17 mouse cellular contexts compared by ENCODE assay signal in the genomic region with DNA sequence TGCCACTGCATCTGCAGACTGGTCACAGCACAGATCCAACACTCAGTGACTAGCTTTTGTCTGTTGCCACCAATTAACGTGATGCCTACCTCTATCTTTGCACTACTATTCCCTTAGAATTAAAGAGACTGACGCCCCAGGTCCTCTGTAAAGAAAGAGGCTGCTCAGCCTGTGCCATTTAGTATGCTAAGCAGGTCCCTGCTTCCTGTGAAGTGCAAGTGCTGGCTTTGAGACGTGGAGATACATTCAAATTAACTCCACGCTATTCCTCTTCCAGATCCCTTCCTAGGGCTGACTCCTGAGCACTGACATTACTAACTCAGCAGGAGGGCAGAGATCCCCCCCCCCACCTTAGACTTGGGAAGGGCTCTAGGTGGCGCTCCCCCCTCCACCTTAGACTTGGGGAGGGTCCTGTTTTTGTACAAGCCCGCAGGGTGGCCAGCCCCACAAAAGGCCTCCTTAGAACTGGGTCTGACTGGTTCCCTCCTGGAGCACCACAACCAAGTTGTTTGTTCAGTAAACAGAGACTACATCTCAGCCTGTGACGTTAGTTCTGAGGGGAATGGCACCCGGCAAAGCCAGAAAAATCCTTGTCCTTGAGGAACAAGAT.
DNase-seq lines count a peak whose midpoint lies in the region; ATAC-seq lines count a peak whose summit lies in the region.
"Had no signal": no experiment of that assay in that cellular context is flagged by ENCODE, and none has a peak within 500 bp of the region (broad histone marks: within the 10 kb centered on the region; RNA-seq: fewer than 3 reads in every experiment).

No protein-coding gene starts in this region.

- no peak overlapping the region for H3K4me3 ChIP-seq in forebrain, embryonic 13.5 days
- H3K4me3 ChIP-seq in hindbrain, embryonic 14.5 days (replicated peaks; ENCODE audit: low read length), result no peak overlapping the region
- no peak overlapping the region for H3K4me3 ChIP-seq in midbrain, embryonic 15.5 days
- H3K4me3 ChIP-seq: embryonic facial prominence, embryonic 12.5 days; intestine, embryonic 15.5 days; limb, embryonic 12.5 days had no signal

- H3K36me3 ChIP-seq in forebrain, embryonic 13.5 days (ENCODE audit: poor library complexity, severe bottlenecking), result no peaks in the 10 kb centered on the region
- no peaks in the 10 kb centered on the region for H3K36me3 ChIP-seq in hindbrain, embryonic 14.5 days (replicated peaks; ENCODE audit: control insufficient read depth, insufficient read depth)
- no peaks in the 10 kb centered on the region for H3K36me3 ChIP-seq in midbrain, embryonic 15.5 days (replicated peaks)
- H3K36me3 ChIP-seq: embryonic facial prominence, embryonic 12.5 days; intestine, embryonic 15.5 days; limb, embryonic 12.5 days had no signal

- no peak overlapping the region; the same call in 1 of the 2 replicates for H3K9ac ChIP-seq in forebrain, embryonic 13.5 days
- no peak overlapping the region for H3K9ac ChIP-seq in hindbrain, embryonic 14.5 days
- H3K9ac ChIP-seq in midbrain, embryonic 15.5 days, result no peak overlapping the region
- H3K9ac ChIP-seq: embryonic facial prominence, embryonic 12.5 days; intestine, embryonic 15.5 days; limb, embryonic 12.5 days had no signal

- DNase-seq in ES-CJ7 (ENCODE audit: low read depth, low spot score), result peak; percentile 68
- DNase-seq in hindbrain, embryonic 14.5 days (ENCODE audit: low spot score), result peak; percentile 67
- no peak for DNase-seq in spleen, postnatal 36 days (ENCODE audit: low spot score in 2 of 2)
- no peak for DNase-seq in left cerebral cortex, postnatal 10 days (ENCODE audit: extremely low spot score in 1 of 2, low spot score in 2 of 2)
- DNase-seq in retina, postnatal 1 day, result no peak
- DNase-seq in heart, postnatal 10 days, result no peak
- DNase-seq: cerebellum, postnatal 36 days; gastrocnemius, postnatal 10 days; heart, postnatal 14 days; kidney, postnatal 36 days; thymus, postnatal 36 days had no signal

- WGBS in forebrain, embryonic 13.5 days, result 6% methylated on average over 8 of the region's 8 CpGs
- WGBS in hindbrain, embryonic 14.5 days, result 14% methylated on average over 8 of the region's 8 CpGs
- 11% methylated on average over 8 of the region's 8 CpGs for WGBS in midbrain, embryonic 15.5 days

- peak overlapping the region; percentile 76 for H3K27ac ChIP-seq in forebrain, embryonic 13.5 days
- peak overlapping the region; percentile 58 for H3K27ac ChIP-seq in hindbrain, embryonic 14.5 days
- H3K27ac ChIP-seq in midbrain, embryonic 15.5 days, result peak overlapping the region; percentile 78
- H3K27ac ChIP-seq: embryonic facial prominence, embryonic 12.5 days; intestine, embryonic 15.5 days; limb, embryonic 12.5 days had no signal

- no peaks in the 10 kb centered on the region for H3K9me3 ChIP-seq in forebrain, embryonic 13.5 days (replicated peaks)
- H3K9me3 ChIP-seq in hindbrain, embryonic 14.5 days (ENCODE audit: control insufficient read depth, low read length), result no peaks in the 10 kb centered on the region
- H3K9me3 ChIP-seq in midbrain, embryonic 15.5 days, result no peaks in the 10 kb centered on the region
- H3K9me3 ChIP-seq: embryonic facial prominence, embryonic 12.5 days; intestine, embryonic 15.5 days; limb, embryonic 12.5 days had no signal

- H3K4me1 ChIP-seq in forebrain, embryonic 13.5 days, result peaks cover 66% of the 10 kb centered on the region
- H3K4me1 ChIP-seq in hindbrain, embryonic 14.5 days (replicated peaks; ENCODE audit: control insufficient read depth, insufficient read depth, low read length), result peaks cover 34% of the 10 kb centered on the region
- peaks cover 42% of the 10 kb centered on the region for H3K4me1 ChIP-seq in midbrain, embryonic 15.5 days
- H3K4me1 ChIP-seq: embryonic facial prominence, embryonic 12.5 days had no signal

- H3K27me3 ChIP-seq in forebrain, embryonic 13.5 days, result no peaks in the 10 kb centered on the region
- H3K27me3 ChIP-seq in hindbrain, embryonic 14.5 days (ENCODE audit: control insufficient read depth, insufficient read depth, low read length), result no peaks in the 10 kb centered on the region
- H3K27me3 ChIP-seq in midbrain, embryonic 15.5 days (replicated peaks), result no peaks in the 10 kb centered on the region
- H3K27me3 ChIP-seq: intestine, embryonic 15.5 days had no signal

- ATAC-seq in forebrain, embryonic 13.5 days, result peak; percentile 80
- peak; percentile 75 for ATAC-seq in hindbrain, embryonic 14.5 days (ENCODE audit: low FRiP score)
- ATAC-seq in midbrain, embryonic 15.5 days (replicated peaks), result peak; percentile 84
- ATAC-seq: Patski had no signal

- intact Hi-C loops in left cerebral cortex, postnatal 10 days (cut with DNase I), result no loop called here
- intact Hi-C loops in heart, postnatal 10 days (cut with DNase I), result no loop called here

- no peak overlapping the region for H3K4me2 ChIP-seq in forebrain, embryonic 13.5 days
- H3K4me2 ChIP-seq in hindbrain, embryonic 14.5 days (replicated peaks), result no peak overlapping the region
- H3K4me2 ChIP-seq in midbrain, embryonic 15.5 days, result no peak overlapping the region
- H3K4me2 ChIP-seq: embryonic facial prominence, embryonic 12.5 days; intestine, embryonic 15.5 days; limb, embryonic 12.5 days had no signal

Comparison
In these comparisons a context has a peak if more than half of its experiments do, and no peak if none do; other contexts are left out.
1. DNase-seq: peak in ES-CJ7 (single experiment) and hindbrain, embryonic 14.5 days (single experiment); none in spleen, postnatal 36 days (0 of 2), left cerebral cortex, postnatal 10 days (0 of 2), retina, postnatal 1 day (single experiment) and heart, postnatal 10 days (0 of 2).
2. Peak in every context shown above with its lines, with median percentiles within 50 percentile points of each other: ATAC-seq and H3K27ac ChIP-seq.